Mouse (Mus musculus) testis, adult 10 weeks (tissue): Measurements from ENCODE around the gene 1700016D06Rik. TPM values are rescaled to one million over a fixed set of nuclear protein-coding genes. Genes with fewer than 3 reads are reported as not detected.

Experiments used
- polyA plus RNA-seq: library from polyadenylated mRNA; stranded (reverse); fragments of 350-450 nt; fragmentation: Illumina TruSeq; extraction: RNeasy Lipid Tissue Mini Kit (QIAGEN cat#74804); gene quantifications from one replicate; pipeline ENCODE4 v1.2.3, GENCODE M21; 2014; ENCODE audit warnings: low read depth, low replicate concordance

The 1700016D06Rik gene
- 170 TPM for polyA plus RNA-seq

DNA sequence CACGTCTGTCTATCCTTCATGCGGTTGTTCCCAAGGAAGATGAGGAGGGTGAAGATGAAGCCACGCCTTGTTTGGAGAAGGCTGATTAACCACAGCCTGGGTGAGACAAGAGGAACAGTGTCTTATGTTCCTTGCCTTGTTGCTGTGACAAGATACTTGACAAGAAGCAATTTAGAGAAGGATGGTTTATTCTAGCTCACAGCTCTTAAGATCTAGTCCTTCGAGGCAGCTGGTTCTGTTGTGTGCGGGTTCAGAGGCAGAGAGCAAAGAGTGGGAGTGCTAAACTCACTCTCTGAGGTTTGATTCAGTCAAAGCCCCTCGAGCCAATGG is at the start of gene 1700016D06Rik:
Gene 1700016D06Rik (minus strand): TSS at position 31 of the 330 bp plus-strand sequence.

DNA sequence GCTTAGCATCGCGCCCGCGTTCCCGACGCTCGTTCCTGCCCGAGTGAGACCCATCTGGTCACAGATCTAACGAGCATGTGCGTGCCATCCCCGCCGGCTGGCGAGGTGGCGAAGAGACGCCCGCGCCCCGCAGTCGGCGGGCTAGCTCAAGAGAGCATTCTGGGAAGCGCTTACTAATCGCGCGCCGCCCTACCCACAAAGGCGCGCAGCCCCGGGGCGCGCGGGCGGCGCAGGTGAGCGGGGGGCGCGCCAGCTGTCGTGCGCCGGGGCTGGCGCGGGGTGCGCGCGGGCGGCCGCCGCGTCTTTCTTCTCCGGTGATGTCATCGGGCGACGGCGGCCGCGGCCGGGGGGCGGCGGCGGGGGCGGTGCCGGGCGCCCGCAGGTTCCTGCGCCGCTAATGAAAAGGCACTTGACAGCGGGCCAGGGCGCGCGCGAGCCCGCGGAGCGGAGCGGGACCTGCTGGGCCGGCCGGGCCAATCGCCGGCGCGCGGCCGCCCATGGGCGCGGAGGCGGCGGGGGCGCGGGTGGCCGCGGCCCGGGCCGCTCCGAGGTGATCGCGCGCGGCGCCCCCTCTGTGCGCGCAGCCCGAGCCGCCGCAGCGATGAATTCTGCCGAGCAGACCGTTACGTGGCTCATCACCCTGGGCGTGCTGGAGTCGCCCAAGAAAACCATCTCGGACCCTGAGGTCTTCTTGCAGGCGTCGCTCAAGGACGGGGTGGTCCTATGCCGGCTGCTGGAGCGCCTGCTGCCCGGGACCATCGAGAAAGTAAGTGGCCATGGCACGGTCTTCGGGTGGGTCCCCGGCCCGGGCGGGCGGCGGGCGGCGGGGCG is 27.0 kb upstream of the 1700016D06Rik start, which contains the start of gene Arhgef7:
Gene Arhgef7 (plus strand): TSS at position 71 of the 831 bp plus-strand sequence.

DNA sequence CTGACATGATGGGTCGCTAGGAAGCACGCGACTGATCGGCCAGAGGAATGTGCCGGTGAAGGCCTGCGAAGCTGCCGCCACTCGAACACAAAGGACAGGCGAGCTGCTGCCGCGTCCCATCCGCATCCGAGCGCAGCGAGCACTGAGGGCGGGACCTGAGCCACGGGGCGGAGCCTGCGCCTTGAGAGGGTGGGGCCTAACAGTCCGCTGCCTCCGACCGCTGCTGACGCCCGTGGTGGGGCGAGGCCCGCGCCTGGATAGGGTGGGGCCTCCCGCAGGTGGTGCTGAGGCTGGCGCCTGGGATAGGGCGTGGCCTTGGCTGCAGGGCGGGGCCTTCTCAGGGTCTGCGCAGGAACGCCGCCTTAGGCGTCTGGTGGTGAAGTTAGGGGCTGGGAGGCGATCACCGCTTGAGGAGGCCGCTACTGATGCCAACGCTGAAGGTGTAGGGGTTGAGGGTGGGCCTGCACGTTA is 65.2 kb downstream of the 1700016D06Rik start, which contains the start of gene Ankrd10:
Gene Ankrd10 (minus strand): TSS at position 147 of the 471 bp plus-strand sequence.

Other genes with a start within 250 kb of the 1700016D06Rik start
- 1.6 TPM for gene Rab20, start 222.4 kb downstream of the 1700016D06Rik start, polyA plus RNA-seq
- 8.4 TPM for gene Naxd, start 203.6 kb downstream of the 1700016D06Rik start, polyA plus RNA-seq
- gene Cars2, start 150.3 kb downstream of the 1700016D06Rik start, polyA plus RNA-seq = 3.9 TPM
- 32.9 TPM for gene Ing1, start 145.5 kb downstream of the 1700016D06Rik start, polyA plus RNA-seq
- gene Ankrd10, start 65.3 kb downstream of the 1700016D06Rik start, polyA plus RNA-seq = 31.3 TPM
- 13.7 TPM for gene Arhgef7, start 26.7 kb upstream of the 1700016D06Rik start, polyA plus RNA-seq
- 564 TPM for gene Tex29, start 139.4 kb upstream of the 1700016D06Rik start, polyA plus RNA-seq